Mouse (Mus musculus): ENCODE data around the gene Susd6. TPM values are rescaled to one million over a fixed set of nuclear protein-coding genes. Genes with fewer than 3 reads are reported as not detected.

Susd6 gene
- total RNA-seq, 2 experiments from 2014 or later: 46.3 to 49.6 TPM

Other genes with a start within 250 kb of the Susd6 start
- 10 to 100 TPM; 25.0 to 28.8 TPM for gene Slc39a9, start 146.6 kb upstream of the Susd6 start, total RNA-seq (2021)
- 10 to 100 TPM; 78.2 to 86.6 TPM for gene Erh, start 146.2 kb upstream of the Susd6 start, total RNA-seq (2021)
- 1 to 10 TPM in 1 of 2 experiments, under 1 TPM in 1; 0.29 to 1.1 TPM for gene Plekhd1, start 97.9 kb upstream of the Susd6 start, total RNA-seq (2021)
- under 1 TPM; 0.05 to 0.10 TPM for gene Ccdc177, start 29.8 kb upstream of the Susd6 start, total RNA-seq (2021)
- gene Srsf5, start 155.0 kb downstream of the Susd6 start, total RNA-seq (2021): 100 to 1,000 TPM; 317 to 328 TPM
- not detected for gene Slc10a1, start 178.2 kb downstream of the Susd6 start, total RNA-seq (2021)
- 10 to 100 TPM; 10.2 to 11.2 TPM for gene Smoc1, start 236.3 kb downstream of the Susd6 start, total RNA-seq (2021)

Data from heart, postnatal 4 days (tissue).